Mouse (Mus musculus) ES-Bruce4 (cell line): ENCODE measurements at regions not wholly inside any gene's neighbourhood (a gene's known extent, or its start where the extent isn't known, plus 50 kb on each side); places are given as distances from the start of the nearest gene placed in this dataset.
"Not testable (repeated sequence)": the region's sequence is repeated elsewhere in the genome, so short reads cannot be mapped to it uniquely, and the experiment has no call there.

ENCODE experiments used
- CTCF ChIP-seq: IDR thresholded peaks from one replicate; pipeline ENCODE4 v1.8.1; 2011; ENCODE audit warnings: low read depth, low read length
- EP300 ChIP-seq: IDR thresholded peaks from 2 replicates; pipeline ENCODE4 v1.6.1; 2011; ENCODE audit warnings: low read depth, low read length; ENCODE audit not compliant: insufficient read depth
- POLR2A ChIP-seq: IDR thresholded peaks from one replicate; pipeline ENCODE4 v1.8.1; 2011; ENCODE audit warnings: low read length; ENCODE audit not compliant: insufficient read depth

DNA sequence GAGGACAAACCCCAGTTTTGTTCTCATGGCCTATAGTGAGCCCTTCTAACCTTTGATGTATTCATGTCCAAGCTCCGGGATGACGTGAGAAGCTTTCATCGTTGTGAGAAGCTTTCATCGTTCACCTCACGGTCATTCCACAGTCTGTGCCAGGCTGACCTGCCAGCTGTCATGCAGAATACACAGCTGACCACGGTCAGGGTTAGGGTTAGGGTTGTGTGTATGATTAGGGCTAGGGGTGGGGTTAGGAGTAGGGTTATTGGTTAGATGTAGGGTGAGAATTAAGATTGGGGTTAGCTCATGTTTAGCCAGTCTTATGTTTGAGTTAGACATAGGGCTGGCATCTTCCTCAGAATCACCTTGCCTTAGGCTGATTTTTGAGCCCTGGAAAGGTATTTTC is 77.6 kb downstream of the Gm5447 start:
- TF ChIP-seq EP300, POLR2A, CTCF: not testable (repeated sequence)
